Mouse (Mus musculus): ENCODE data around the gene Ppp1r14b.

The Ppp1r14b gene

DNA sequence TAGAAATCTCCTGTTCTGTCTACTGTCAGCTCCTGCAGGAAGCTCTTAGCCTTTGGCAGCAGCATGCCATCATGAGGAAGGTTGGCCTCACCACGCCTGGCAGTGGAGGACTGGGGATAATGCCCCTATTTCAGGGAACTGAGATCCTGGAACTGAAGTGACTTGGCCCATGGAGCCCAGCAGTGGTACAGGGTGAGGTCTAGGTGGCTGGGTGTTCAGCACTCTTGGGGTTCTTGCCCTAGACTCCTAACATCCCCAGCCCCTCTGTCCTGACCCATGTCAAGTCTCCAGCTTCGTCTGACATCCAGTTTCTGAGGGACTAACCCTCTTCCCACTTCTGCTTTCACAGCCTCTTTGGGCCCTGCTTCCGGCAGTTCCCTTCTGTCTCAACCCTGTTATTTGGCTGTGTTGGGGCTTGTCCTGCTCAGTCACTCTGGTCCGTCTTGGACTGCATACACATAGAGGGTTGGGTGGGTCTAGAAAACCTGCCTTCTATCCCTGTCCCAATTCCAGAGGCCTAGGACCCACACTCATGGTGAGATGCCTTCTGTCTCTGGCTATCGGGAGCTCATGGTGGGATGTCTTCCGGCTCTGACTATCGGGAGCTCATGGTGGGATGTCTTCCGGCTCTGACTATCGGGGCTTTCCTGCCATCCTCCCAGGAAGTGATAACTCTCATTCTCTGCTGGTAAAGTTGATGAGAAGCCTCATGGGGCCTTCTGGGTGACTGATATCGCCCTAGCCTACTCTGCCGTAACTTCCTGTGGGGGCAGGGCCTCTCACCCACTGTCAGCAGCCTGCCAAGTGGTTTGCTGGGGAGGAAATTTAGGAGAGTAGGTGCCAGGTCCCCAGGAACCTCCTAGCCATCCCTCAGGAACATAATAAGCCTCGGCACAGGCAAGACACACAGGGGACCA lies 43.0 kb downstream of the Ppp1r14b start:
- Histone ChIP-seq H3K36me3 (ENCODE audit: control insufficient read depth, insufficient read depth, low read length, poor library complexity, severe bottlenecking) (peaks cover 16% of the 10 kb centered on the region; the same call in 1 of the 2 replicates), H3K27me3 (ENCODE audit: control insufficient read depth, insufficient read depth, low read length, poor library complexity, severe bottlenecking) (no peaks in the 10 kb centered on the region)
- DNase-seq (ENCODE audit: low read depth, low spot score), result peak; percentile 81

DNA sequence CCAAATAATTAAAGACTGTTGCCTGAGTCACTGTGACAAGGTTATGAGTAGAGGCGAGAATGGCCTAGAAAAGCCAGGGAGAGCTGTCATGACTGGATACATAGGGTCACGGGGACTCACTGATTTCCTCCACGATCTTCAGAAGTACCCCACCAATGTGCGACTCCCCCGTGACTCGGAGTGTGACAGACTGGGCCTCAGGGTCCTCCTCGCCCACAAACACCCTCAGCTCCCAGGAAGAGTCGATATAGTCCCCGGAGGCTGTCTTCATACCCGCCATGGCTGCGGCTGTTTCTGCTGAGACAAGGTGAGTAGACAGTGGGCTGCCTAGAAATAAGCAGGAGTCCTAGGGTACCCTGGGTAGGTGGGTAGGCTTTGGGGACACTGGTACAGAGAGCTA lies 43.8 kb downstream of the Ppp1r14b start:
- no peak for DNase-seq (ENCODE audit: low read depth, low spot score)
- peaks cover 14% of the 10 kb centered on the region for H3K36me3 ChIP-seq (ENCODE audit: control insufficient read depth, insufficient read depth, low read length, poor library complexity, severe bottlenecking)
- H3K27me3 ChIP-seq (ENCODE audit: control insufficient read depth, insufficient read depth, low read length, poor library complexity, severe bottlenecking), result no peaks in the 10 kb centered on the region

DNA sequence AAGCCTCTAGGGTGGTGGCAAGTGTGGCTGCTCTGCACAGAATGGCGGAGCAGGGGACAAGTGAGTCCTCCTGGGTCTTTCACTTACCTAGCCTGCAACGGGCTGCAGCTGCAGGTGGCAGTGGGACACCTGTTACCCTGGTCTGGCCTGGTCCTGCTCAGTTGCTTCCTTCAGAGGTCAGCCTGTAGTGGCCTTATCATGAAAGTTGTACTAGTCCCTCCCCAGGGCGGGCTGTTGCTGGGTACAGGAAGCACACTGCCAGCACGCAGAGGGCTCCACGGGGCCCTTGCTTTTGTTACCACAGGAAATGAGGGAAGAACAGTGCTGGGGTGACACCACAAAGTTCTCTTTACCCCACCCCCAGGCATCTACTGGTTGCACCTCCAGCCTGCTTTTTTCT lies 44.4 kb downstream of the Ppp1r14b start, which contains the start of gene Fermt3:
Fermt3 (minus strand) TSS at position 279 of the 400 bp plus-strand sequence.
- Histone ChIP-seq H3K36me3 (ENCODE audit: control insufficient read depth, insufficient read depth, low read length, poor library complexity, severe bottlenecking) (peaks cover 10% of the 10 kb centered on the region), H3K27me3 (ENCODE audit: control insufficient read depth, insufficient read depth, low read length, poor library complexity, severe bottlenecking) (no peaks in the 10 kb centered on the region)
- peak; percentile 79 for DNase-seq (ENCODE audit: low read depth, low spot score)

DNA sequence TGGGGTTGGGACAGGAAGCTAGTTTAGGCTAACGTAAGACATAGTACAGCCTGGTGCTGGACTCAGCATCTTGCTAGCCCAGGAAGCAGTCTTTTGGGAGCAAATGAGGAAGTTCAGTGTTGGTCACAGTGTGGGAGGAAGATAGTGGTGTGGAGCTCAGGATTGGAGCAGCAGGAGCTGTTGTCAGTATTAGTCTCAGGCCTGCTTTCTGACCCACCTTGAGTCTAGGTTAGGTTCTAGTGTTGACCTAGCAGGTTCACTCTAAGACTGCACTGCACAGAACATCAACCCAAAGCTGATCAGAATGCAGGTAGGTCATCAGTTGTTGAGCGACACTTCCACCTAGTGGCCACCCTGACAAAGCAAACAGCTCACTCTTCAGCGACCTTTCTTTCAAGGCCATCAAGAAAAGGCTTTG lies 45.5 kb downstream of the Ppp1r14b start:
- peak; percentile 88 for DNase-seq (ENCODE audit: low read depth, low spot score)
- Histone ChIP-seq H3K27me3 (ENCODE audit: control insufficient read depth, insufficient read depth, low read length, poor library complexity, severe bottlenecking) (no peaks in the 10 kb centered on the region), H3K36me3 (ENCODE audit: control insufficient read depth, insufficient read depth, low read length, poor library complexity, severe bottlenecking) (peaks cover 11% of the 10 kb centered on the region)
